Mouse (Mus musculus) lung, adult 2 months (tissue): ENCODE results near the gene Snw1.

ENCODE experiments used
- CTCF ChIP-seq: fragments of 200-500 bp; IDR thresholded peaks from 2 replicates; pipeline ENCODE4 v1.5.1; 2011; ENCODE audit warnings: mild to moderate bottlenecking, low read length, control low read depth; ENCODE audit not compliant: insufficient read depth
- POLR2A ChIP-seq: fragments of 200-500 bp; IDR thresholded peaks from 2 replicates; pipeline ENCODE4 v1.6.1; 2011; ENCODE audit warnings: low read depth, mild to moderate bottlenecking, control low read depth, low read length, borderline replicate concordance; ENCODE audit errors: extremely low read depth

DNA sequence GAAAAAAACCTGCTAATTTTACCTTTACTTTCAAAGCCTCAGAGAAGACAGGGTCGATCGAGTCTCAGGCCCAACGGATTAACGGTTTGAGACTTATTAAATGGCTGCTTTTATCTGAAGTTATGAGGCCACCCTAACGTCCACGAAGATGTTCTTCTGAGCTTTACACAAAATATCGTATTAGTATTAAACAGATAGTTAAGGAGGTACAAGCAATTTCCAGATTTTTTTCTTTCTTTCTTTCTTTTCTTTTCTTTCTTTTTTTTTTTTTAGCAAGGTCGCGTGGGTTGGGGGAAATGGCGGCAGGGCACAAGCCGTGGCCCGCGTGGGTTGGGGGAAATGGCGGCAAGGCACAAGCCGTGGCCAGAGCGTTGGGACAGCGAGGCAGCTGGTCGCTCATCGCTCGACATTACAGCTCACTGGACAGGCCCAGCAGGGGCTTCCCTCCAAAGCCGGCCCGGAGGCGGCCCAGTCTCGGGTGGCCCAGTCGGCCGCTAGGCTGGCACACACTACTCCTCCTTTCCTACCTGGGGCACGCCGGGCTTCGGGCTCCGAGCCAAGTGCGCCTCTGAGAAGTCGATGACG lies 28.9 kb downstream of the Snw1 start:
- TF ChIP-seq CTCF = no peak
- TF ChIP-seq POLR2A = no peak
